Mouse (Mus musculus) cerebellum, adult 9-10 months (tissue): ENCODE results near the gene Dnajc4.

Experiments used
- DNase-seq: peaks from one replicate; pipeline ENCODE4 v3.0.0; 2022

Gene Dnajc4

DNA sequence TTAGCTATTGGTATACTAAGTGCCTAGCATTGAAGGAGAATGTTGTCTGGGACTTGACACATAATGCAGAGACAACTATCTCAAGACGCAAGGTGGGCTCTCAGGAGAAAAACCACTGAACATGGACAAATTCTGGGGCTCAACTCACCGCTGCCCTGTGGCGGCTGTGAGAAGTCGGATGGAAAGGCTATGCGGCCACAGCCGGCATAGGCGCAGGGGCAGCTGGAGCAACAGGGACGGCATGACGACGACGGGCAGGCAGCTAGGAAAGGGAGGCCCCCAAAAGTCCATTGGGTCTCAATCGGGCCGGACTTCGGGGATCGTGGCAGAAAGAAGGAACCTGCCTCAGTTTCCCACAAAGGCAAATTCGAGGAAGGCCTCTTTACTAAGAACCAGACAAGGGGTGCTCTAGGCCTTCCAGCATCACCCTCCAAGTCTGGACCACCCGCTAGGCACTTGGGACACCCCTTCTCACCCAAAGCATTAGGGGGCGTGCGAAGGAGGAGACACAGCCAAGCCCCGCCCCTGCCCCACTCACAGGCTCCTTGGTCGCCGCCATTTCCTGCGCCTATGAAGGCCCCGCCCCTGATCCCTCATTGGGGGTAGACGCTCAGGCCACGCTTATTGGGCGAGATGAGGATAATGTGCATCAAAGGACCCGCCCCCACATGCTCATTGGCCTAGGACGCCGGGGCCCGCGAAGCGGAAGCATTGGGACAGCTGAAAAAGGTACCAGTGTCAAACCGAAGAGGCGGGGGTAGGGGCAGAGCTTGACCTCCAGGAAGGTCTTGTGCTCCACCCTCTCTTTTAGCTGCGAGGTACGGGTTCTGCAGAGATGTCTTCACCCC is at the start of gene Dnajc4:
Dnajc4 (minus strand) TSS at position 562 of the 848 bp plus-strand sequence.
- DNase-seq: peak; percentile 98

DNA sequence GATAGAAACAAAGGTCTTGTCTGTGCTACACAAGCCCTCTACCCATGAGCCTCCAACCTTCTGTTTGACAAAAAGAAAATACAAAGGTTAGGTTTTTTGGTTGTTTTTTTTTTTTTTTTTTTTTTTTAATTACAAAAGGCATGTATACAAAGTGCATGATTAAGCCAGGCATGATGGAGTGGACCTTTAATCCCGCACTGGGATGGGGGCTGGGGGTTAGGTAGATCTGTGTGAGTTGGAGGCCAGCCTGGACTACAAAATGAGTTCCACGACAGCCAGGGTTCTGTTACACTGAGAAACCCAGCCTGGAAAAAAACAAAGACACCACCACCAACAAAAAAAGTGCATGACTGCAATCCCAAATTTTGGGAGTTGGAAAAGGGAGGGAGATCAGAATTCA is 48.8 kb upstream of the Dnajc4 start:
- DNase-seq: no peak

DNA sequence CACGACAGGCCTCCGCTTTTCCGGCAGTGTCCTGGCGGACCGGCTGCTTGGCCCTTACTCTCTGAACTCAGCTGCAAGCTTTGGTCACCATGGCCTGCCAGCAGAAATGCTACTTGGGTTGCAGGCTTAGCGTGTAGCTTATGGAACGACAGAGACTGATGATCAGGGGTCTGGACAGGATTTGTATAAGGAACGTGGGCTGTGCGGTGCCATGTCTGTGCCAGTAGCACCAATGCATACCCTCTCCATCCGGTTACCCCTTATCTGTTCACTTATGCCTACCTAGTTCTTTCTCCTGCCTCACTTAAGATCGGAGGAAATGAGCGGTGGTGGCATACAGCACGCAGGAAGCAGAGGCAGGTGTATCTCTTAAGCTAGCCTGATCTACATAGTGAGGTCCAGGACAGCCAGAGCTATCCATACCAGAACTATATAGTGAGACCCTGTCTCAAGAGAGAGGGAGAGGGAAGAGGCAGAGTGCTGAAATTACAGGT is 48.3 kb upstream of the Dnajc4 start:
- DNase-seq: peak; percentile 63

DNA sequence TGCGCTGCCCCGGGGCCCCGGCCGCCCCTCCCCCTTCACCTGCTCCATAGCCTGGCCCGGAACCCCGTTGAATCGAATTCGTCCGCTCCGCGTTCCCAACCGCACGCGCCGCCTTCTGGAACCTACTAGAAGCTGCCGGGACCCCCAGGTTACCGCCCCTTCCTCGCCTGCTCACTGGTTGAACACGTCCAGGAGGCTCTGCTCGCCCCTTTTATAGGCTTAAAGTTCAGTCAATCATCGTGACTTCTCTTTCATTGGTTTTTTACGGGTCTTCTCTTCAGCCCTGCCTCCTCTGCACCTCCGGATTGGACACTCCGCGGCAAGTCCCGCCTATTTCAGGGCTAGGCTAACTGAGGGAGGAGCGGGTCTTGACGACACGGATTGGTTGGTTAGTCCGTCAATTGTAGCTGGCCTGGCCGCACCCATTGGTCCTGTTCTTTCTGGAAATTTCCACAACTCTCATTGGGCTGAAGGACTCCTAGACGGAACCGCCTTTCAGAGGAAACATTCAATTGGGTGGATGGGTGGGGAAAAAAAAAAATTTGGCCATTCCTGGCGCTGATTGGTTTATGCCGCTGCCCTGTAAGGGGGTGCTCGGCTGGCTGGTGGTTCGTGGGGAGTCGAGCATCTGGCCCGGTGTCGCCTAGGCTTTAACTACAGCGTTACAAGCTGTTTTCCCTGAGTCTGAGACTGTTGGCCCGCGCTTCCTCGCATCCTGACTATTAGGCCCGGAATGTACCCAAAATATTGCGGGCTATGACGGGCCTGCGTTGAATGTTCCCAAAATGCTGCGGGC is 47.7 kb upstream of the Dnajc4 start, which contains the start of gene Stip1:
Stip1 (minus strand) TSS at position 127 of the 796 bp plus-strand sequence.
- peak; percentile 100 for DNase-seq

DNA sequence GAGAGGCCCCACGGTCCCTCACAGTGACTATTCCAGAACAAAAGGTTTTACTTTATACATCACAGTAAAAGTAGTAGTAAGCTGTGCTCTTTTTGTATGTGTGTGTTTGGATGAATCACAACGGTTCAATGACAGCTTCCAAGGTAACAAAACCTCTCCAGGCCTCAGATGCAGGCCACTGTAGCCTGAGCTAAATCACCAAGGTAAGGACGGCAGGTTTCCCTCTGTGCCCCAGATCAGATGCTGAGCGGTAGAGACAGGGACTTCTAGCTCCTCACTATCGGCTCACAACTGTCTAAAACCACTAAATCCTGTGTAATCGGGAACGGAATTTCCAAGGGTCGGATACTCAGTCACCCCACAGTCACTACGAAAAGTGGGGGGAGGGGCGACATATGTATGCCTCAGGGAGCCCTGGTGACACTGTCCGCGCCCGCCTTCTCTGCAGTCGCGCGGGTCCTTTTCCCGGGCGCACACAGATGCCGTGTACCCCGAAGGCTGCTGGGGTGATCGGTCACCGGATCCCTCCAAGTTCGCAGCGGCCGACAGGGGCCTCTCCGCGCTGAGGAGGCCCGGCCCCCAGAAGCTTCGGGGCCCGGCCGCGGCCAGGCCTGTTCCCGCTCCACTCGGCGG is 46.8 kb upstream of the Dnajc4 start:
- DNase-seq: peak; percentile 76

DNA sequence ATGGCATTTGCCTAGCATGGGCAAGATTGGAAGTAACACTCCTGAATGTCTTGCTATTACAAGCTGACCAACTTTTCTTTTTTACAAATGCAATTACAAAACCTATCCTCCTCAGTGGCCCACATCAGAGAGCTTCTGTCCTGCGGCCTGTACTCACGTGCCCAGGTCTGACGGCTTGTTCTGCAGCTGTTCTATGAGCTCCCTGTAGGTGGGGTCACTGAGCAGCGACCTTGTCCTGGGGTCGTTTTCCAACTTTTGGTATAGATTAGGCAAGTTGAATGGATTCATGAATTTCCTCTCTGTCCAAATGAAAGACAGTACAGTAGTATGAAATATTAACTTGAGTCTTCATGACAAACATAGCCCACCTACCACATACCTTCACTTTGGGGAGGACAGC is 41.6 kb upstream of the Dnajc4 start:
- no peak for DNase-seq

DNA sequence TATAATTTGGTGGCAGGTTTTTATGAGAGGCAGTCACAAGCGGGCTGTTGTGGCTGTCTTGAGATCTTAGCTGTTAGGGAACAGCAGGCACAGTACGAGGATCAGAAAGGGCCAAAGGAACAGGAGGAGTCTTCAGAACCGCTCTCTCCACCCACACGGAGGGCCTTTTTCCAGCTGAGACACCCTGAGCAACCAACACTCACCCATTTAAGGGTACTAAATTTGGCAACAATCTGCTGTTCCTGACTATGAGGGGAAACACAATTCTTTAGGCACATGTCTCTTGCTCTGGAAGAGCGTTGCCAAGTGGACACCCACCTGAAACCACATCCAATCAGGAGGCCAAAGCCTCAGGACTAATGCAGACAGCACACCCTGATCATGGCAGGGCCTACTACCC is 37.2 kb upstream of the Dnajc4 start:
- no peak for DNase-seq

DNA sequence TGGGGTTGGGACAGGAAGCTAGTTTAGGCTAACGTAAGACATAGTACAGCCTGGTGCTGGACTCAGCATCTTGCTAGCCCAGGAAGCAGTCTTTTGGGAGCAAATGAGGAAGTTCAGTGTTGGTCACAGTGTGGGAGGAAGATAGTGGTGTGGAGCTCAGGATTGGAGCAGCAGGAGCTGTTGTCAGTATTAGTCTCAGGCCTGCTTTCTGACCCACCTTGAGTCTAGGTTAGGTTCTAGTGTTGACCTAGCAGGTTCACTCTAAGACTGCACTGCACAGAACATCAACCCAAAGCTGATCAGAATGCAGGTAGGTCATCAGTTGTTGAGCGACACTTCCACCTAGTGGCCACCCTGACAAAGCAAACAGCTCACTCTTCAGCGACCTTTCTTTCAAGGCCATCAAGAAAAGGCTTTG is 27.9 kb upstream of the Dnajc4 start:
- DNase-seq: no peak

DNA sequence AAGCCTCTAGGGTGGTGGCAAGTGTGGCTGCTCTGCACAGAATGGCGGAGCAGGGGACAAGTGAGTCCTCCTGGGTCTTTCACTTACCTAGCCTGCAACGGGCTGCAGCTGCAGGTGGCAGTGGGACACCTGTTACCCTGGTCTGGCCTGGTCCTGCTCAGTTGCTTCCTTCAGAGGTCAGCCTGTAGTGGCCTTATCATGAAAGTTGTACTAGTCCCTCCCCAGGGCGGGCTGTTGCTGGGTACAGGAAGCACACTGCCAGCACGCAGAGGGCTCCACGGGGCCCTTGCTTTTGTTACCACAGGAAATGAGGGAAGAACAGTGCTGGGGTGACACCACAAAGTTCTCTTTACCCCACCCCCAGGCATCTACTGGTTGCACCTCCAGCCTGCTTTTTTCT is 26.8 kb upstream of the Dnajc4 start, which contains the start of gene Fermt3:
Fermt3 (minus strand) TSS at position 279 of the 400 bp plus-strand sequence.
- no peak for DNase-seq

DNA sequence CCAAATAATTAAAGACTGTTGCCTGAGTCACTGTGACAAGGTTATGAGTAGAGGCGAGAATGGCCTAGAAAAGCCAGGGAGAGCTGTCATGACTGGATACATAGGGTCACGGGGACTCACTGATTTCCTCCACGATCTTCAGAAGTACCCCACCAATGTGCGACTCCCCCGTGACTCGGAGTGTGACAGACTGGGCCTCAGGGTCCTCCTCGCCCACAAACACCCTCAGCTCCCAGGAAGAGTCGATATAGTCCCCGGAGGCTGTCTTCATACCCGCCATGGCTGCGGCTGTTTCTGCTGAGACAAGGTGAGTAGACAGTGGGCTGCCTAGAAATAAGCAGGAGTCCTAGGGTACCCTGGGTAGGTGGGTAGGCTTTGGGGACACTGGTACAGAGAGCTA is 26.2 kb upstream of the Dnajc4 start:
- DNase-seq: no peak

DNA sequence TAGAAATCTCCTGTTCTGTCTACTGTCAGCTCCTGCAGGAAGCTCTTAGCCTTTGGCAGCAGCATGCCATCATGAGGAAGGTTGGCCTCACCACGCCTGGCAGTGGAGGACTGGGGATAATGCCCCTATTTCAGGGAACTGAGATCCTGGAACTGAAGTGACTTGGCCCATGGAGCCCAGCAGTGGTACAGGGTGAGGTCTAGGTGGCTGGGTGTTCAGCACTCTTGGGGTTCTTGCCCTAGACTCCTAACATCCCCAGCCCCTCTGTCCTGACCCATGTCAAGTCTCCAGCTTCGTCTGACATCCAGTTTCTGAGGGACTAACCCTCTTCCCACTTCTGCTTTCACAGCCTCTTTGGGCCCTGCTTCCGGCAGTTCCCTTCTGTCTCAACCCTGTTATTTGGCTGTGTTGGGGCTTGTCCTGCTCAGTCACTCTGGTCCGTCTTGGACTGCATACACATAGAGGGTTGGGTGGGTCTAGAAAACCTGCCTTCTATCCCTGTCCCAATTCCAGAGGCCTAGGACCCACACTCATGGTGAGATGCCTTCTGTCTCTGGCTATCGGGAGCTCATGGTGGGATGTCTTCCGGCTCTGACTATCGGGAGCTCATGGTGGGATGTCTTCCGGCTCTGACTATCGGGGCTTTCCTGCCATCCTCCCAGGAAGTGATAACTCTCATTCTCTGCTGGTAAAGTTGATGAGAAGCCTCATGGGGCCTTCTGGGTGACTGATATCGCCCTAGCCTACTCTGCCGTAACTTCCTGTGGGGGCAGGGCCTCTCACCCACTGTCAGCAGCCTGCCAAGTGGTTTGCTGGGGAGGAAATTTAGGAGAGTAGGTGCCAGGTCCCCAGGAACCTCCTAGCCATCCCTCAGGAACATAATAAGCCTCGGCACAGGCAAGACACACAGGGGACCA is 25.4 kb upstream of the Dnajc4 start:
- no peak for DNase-seq

DNA sequence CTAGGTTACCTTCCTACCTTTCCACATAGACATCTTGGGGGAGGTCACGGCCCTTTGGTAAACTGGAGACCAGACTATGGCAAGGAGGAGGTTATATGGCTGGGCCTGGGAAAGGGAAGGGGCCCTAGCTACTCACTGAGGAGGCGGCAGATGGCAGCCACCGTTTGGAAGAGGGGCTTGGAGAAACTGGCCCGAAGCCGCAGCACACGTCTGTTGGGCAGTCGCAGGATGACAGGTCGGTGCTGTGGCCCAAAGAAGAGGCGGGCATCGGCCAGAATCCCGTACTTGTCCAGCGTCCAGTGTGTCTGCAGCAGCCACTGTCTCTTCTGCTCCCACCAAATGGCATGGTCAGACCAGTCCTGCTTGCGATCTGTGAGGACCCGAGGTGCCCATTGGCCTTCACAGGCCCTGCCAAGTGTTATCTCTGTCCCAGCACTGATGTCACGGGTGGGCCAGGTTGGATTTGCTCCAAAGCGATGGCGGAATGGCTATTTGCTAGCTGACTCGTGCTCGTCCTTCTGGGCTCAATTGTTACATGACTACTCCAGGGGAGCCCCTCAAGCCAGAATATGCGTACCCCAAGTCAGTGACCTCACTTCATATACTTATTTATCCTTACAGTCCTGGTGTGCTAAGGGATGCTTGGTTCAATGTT is 22.2 kb upstream of the Dnajc4 start:
- DNase-seq: no peak

DNA sequence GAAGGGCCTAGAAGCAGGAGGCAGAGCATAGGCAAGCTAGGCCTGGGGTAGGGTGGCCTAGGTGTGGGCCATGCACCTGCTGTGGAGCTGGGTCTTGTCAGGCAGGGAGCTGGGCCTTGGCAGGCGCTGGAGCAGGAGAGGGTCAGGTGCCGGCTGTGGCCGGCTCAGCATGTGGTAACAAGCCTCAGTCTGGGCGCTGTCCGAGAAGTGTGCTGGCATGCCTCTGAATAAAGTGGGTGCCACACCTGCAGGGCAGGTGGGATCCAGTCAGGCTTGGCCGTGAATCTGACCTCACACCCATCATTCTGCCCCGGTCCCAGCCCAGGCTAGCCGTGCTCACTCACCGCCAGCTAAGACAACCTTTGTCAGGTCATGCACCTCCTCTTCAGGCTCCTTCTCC is 21.6 kb upstream of the Dnajc4 start:
- no peak for DNase-seq

DNA sequence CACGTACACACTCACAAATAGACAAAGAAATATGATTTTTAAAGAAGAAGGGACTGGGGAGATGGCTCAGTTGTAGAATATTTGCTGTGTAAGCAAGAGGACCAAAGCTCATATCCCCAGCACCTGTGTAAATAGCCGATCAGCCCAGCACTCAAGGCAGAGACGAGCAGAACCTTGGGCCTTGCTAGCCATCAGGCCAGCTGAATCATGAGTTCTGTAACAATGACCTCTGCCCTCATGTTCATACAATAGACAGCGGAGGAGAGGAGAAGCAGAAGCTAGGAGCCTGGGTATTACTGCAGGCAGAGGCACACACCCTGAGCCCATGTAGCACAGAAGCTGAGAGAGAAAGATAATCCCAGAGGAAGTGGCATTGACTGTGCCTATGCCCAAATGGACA is 20.1 kb upstream of the Dnajc4 start:
- no peak for DNase-seq

DNA sequence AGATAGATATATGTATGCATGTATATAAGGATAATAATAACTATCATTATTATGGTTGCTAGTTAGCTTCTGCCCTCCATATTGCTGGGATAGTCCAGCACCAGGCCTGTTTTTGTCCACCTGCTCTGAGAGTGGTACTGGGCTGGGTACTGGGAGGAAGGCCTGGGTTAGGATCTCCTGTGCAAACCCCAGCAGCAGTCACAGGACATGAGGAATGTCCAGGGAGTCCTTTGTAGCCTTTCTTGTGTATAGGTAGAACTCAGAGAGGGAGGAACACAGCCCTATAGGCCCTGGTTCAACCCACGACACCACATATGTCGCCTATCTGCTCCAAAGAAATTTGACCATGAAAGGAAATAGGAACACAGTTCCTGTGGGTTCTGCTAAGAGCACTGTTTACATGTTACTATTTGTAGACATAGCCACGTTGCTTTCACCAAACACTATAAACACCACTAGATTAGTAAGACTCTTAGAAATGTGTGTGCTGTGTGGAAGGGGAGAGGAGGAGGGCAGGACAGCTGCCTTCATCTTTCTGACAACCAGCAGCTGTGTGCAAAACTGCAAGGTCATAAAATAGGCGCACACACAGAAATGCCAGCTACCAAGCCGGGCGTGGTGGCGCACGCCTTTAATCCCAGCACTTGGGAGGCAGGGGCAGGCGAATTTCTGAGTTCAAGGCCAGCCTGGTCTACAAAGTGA is 14.7 kb upstream of the Dnajc4 start:
- no peak for DNase-seq

DNA sequence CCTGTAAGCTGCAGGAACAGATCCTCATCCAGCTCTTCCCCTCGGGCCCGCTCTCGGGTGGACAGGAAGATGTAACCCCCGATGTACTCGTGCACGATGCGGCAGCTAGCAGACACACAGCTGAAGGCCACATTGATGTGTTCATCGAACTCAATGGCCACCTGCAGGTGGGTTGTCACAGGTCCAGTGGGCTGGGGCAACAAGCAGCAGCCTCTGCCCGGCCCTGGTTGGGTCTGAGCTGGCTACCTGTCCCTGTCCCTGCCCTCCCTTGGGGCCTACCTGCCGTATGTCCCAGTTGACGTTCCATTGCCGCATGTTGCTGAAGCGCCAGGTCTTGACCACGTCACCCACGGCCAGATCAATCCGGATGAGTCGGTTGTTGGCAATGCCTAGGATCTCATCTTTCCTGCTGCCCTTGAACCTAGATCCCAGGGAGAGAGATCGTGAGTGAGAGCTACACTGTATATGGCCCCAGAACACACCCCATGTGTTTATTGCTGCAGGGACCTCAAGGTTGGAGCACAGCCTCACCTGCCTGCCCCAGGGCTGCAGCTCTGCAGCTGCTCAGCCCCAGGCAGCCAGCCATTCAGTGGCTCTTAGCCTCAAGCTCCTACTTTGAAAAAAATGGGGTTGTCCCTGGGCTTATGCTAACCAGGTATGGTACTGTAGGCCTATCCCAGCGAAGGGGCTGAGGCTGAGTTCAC is 7.1 kb upstream of the Dnajc4 start:
- DNase-seq: peak; percentile 36

DNA sequence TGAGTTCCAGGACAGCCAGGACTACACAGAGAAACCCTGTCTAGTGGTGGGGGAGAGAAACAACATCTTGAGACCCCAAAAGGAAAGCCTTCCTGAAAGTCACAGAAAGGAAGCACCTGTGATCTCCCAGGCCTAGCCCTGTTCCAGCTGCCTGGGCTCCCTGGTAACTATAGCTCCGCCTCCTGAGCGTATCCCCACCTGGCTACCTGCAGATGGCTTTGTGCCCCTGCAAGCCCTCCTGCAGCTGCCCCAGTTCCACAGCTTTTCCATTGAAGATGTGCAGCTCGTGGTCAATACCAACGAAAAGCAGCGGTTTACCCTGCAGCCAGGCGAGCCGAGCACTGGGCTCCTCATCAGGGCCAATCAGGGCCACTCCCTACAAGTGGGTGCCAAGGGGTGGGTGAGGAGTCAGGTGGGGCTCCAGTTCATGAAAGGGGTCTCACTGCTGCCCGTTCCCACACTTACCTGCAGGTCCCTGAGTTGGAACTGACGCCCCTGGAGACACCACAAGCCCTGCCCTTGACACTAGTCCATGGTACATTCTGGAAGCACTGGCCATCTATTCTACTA is 5.4 kb upstream of the Dnajc4 start:
- DNase-seq: peak; percentile 48

DNA sequence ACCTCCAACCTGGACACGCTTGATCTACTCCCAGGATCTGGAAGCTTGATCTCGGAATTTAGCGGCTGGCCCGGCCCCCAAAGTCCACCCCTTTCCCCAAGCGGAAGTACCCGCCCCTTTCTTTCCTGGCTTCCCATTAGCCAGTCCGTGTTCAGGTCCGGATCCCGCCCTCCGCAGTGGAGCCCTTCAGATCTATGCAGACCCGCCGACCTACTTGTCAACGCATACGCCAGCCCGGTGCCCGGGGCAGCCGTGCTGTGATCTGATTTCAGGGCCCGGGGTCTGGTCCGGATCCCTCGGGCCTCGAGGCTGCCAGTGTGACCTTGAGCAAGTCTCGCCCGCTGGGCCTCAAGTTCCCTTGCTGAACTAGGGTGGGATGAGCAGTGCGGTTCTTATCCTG is 3.6 kb upstream of the Dnajc4 start, which contains the start of the genes Nudt22 and Trpt1:
Nudt22 (minus strand) TSS at position 112 of the 400 bp plus-strand sequence.
Trpt1 (plus strand) TSS at position 126 of the 400 bp plus-strand sequence.
- peak; percentile 91 for DNase-seq

DNA sequence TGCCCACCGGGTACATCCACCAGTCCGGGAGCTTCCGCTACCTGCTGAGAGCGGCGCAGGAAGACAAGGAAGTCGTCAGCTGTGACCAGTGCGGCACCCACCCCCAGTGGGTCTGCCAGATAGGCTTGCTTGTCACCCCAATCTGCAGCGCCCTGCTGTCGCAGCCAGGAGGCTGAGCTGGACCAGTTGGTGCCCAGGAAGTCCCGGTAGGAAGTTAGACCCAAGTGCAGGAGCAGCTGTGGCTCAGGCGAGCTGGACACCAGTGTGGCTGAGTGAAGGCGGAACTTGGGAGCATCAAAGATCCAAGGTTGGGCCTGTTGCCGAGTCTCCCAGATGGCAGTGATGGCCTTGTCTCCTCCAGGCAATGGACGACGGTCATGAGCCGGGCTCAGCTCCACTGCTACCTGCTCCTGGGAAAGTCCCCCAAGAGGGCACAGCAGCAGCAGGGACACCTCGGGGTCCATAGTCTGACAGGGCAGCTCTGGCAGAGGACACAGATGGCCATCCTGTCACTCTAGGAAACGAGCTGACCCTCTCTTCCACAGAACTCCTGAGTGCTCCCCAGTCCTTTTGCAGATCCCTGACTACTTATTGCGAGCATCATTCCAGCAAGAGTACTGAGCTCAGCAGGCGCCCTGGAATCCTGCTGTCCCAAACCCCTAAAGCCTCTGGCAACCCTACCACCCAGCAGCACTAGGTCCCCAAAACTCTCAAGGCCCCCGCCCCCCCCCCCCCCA is 3.1 kb upstream of the Dnajc4 start:
- peak; percentile 75 for DNase-seq
